Mouse (Mus musculus): Measurements from ENCODE around the gene Ank2.

Ank2 gene

DNA sequence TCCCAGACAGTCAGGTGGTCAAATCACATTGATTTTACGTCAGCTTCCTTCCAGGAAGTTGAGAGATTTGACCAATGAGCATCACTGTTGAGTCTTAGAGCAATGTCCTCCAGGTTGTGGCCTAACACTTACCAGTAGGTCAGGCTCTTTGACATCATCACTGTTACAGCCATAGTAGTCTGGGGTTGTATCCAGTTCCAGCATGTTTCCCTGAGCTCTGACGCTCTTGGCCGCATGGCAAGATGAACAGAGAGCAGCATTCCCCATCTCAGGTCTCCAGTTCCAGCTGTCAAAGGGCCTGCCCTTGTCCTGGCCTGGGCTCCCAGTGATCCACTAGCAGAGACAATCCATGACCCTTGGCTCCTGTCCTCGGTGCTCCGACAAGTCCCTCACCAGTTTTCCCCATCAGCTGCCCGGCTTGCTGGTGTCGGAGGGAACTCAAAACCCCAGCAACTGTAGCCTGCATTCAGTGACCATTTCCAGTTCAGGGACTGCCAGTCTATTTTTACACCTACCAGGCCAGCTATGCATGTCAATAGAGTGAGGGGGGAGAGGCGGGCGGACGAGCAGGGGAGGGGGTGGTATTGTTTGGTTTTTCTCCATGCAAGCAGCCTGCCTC is 374.7 kb downstream of the Ank2 start:
- DNase-seq (ENCODE audit: low read depth, low spot score) = peak; percentile 73

GRCm38 (mm10) chr3:127123376-127123775 is 375.8 kb downstream of the Ank2 start:
- DNase-seq (ENCODE audit: low read depth, low spot score) = peak; percentile 68

- no peak for DNase-seq (ENCODE audit: low read depth, low spot score)
Observed at GRCm38 (mm10) chr3:127118777-127119176, 380.4 kb downstream of the Ank2 start.

DNA sequence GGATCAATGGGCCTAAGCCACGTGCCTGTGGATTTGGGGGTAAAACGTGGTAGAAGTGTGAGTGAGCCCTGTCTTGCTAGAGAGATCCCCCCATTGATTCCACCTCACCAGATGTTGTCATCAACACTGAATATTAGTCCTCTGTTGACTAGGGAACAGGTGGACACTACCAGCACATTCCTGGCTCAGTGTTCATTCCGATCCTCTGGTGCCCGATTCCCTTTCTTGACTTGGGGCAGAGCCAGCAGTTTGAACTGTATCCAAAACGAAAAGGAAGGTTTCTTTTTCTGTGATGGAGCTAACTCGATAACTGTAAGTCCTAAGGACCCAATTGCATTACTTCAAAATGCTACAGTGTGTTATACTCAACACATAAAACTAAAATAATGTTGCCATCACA is 382.9 kb downstream of the Ank2 start:
- DNase-seq (ENCODE audit: low read depth, low spot score) = no peak

- no peak for DNase-seq (ENCODE audit: low read depth, low spot score)
Observed at GRCm38 (mm10) chr3:127113238-127113637, 385.9 kb downstream of the Ank2 start.

DNA sequence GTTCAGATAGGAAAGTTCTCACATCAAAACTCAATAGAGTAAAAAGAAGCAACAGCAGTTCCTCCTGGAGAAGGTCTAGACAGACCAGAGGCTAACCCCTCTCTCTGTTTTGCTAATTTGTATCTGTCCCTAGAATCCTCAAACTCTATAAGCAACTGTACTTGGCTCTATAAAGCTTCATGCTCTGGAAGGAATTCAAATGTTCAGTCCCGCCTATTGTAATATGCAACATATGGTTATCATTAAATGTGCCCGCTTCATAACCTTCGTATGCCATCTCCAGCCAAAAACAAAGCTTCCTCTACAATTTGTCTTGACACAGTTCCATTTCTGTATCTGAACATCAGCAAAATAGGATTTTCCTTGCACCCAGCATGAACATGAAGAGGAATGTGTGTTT is 389.7 kb downstream of the Ank2 start:
- DNase-seq (ENCODE audit: low read depth, low spot score) = no peak

- DNase-seq (ENCODE audit: low read depth, low spot score) = no peak
Observed at GRCm38 (mm10) chr3:127108481-127108880, 390.7 kb downstream of the Ank2 start.

DNA sequence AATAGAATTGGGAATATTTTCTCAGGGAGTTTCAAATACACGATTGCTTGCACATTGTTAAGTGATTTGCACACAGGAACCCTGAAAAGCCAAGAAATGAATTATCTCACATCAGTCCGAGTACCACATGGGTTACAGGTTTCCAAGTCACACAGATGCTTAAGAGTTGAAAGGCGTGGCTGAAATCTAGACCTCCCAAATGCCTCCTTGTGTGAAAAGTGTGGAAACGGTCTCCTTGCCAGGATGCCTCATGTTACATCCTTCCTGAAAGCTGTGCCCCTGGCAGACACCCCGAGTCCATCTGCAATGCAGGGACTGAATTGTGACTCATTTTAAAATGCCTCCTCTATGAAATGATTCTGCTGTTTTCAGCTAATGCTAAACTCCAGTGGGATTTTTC is 391.9 kb downstream of the Ank2 start:
- peak; percentile 51 for DNase-seq (ENCODE audit: low read depth, low spot score)

- DNase-seq (ENCODE audit: low read depth, low spot score) = no peak
Observed at GRCm38 (mm10) chr3:127101326-127101725, 397.8 kb downstream of the Ank2 start.

GRCm38 (mm10) chr3:127097745-127098144 is 401.4 kb downstream of the Ank2 start:
- DNase-seq (ENCODE audit: low read depth, low spot score) = no peak

DNA sequence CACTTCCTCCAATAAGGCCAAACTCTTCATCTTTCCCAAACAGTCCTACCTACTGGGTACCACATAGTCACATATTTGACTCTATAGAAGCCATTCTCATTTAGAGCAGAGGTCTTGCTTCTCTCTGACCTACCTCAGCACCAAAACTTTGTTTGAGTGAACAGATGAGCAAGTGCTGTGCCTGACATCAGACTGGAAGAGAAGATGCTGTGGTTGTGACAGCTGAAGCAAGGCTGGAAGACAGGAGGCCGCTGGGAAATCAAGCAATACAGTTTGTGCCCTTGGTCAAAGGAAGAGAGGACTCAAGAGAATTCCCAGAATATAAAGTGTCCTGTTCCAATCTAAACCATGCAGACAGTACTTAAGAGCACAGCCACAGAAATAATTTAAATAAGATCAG is 402.0 kb downstream of the Ank2 start:
- DNase-seq (ENCODE audit: low read depth, low spot score) = no peak

GRCm38 (mm10) chr3:127093631-127094030 is 405.5 kb downstream of the Ank2 start:
- no peak for DNase-seq (ENCODE audit: low read depth, low spot score)

- no peak for DNase-seq (ENCODE audit: low read depth, low spot score)
Observed at GRCm38 (mm10) chr3:127087574-127087973, 411.6 kb downstream of the Ank2 start.

DNA sequence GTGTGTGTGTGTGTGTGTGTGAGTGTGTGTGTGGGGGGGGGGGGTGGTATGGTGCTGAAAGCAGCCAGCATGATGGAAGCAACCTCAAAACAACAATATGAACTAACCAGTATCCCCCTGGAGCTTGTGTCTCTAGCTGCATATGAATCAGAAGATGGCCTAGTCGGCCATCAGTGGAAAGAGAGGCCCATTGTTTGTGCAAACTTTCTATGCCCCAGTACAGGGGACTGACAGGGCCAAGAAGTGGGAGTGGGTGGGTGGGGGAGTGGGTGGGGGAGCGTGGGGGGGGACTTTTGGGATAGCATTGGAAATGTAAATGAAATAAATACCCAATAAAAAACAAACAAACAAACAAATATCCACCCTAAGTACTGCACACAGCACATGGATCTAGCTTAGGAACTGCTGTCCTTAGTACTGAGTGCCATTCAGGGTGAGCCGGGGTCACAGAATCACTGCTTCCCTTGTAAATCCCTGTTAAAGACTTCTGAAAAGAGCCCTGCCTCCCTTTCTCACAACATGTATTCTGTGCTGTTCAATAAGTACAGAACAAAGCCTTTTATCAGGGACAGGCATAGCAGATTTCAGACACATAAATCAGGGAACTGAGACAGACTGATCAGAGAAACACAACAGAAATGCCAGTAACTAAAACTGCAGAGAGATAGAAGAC is 412.2 kb downstream of the Ank2 start:
- no peak for DNase-seq (ENCODE audit: low read depth, low spot score)

DNA sequence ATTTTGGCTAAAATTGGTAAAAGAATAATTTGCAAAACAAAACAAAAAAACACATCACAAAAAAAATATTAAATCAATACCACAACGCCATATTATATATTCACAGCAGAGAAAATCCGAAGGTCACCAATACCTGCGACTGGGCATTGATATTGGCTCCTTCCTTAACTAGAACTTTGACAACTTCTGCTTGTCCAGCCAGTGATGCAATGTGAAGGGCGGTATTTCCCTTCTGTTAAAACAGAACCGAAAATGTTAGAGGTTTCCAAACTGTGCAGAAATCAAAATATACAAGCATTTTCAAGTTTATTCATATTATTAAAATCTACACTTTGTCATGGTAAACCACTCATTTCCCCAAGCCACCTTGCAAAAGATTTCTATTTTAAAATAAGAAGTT is 421.8 kb downstream of the Ank2 start:
- no peak for DNase-seq (ENCODE audit: low read depth, low spot score)

DNA sequence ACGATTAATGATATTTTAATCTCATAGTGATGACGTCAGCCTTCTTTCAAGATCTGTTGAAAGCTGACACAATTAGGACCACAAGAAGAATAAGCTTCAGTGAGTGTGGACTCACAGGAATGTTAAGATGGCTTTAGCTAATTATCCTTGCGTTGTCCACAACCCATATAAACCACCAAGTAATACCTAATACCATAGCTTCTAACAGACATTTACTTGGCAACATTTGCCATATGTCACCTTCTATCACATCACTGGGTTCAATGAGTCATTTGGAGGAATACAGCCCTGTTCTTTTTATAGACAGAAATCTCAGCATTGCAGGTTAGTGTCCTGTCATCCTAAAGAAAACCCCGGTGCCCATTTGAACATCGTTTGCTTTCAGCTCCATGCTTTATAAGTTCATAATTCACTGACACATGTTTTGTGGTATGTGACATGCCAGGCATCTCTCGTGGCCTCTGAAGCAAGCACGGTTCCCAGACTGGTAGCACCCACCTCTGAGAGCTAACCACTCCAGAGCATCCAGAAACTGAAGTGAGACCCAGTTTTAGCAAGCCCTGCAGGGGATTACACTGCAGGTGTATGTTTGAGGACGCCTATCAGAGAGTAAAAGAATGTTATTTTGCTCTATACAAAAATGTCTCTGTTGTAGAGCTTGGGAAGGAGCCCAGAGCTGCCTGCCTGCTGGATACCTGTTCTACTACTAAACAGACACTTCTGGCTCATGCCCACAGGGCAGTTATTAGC is 423.4 kb downstream of the Ank2 start:
- no peak for DNase-seq (ENCODE audit: low read depth, low spot score)

GRCm38 (mm10) chr3:127071471-127071870 is 427.7 kb downstream of the Ank2 start:
- DNase-seq (ENCODE audit: low read depth, low spot score) = peak; percentile 15

DNA sequence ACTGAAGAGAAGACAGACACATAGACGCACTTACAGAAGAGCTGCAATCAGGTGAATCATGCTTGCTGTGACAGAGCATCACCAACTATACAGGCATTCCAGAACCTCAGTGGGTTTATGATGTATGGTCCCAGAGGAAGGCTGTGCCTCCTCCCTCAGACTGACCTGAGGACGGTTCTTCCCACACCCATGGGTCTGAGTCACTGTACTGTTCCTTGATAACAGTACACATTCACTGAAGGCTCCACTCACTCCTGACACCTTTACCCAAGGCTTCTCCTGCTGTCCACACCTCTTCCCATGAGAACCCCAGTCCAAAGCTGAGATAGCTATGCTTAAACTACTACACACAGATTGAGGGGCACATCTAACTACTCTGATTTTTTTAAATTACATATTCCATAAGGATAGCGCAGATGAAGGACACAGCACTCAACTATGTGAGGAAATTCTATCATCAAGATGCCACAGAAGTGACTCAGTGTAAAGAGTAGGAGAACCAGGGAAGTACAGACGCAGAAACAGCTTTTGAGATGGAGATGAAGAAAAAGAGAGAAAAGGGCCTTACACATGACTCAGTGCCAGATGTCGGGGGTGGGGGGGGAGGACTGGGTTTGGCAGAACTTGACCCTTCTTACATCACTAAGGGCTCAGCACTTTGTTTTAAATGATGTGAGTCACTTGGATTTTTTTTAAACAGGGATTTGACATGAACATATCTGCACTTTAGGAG is 435.3 kb downstream of the Ank2 start:
- peak; percentile 18 for DNase-seq (ENCODE audit: low read depth, low spot score)

DNA sequence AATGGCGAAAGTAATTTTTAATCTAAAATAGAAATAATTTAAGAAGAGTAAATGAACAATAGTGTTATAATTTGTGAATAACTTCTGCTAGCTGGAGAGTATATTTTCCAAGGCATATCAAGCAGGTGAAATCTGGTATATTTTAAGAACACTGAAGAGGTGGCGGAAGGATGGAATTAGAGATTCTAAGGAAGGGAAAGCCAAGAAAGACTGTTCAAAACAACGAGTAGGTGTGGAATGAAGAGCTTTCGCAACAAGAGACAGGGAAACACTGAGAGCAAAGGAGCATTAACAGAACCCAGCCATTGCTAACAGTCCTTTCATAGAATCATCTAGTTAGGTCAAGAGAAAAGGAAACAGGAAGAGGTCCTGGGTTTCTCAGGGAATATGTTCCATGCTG is 439.5 kb downstream of the Ank2 start:
- no peak for DNase-seq (ENCODE audit: low read depth, low spot score)

GRCm38 (mm10) chr3:127041288-127041687 is 457.9 kb downstream of the Ank2 start:
- no peak for DNase-seq (ENCODE audit: low read depth, low spot score)

DNA sequence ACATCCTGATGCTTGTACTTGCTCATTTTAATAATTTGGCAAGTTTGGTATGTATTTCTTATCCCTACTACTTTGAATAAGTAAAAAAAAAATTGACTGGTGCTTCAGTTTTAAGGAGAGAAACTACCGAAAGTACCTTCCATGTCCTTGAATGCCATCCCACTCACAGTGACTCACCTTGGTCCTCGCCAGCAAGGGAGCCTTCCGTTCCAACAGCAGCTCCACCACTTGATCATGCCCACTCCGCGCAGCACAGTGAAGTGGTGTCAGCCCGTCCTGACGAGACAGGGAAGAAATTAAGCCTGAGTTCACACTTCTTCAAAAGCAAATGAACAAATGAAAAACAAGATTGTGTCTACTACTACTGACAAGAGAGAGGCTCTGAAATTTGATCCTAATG is 460.6 kb downstream of the Ank2 start:
- DNase-seq (ENCODE audit: low read depth, low spot score) = no peak

DNA sequence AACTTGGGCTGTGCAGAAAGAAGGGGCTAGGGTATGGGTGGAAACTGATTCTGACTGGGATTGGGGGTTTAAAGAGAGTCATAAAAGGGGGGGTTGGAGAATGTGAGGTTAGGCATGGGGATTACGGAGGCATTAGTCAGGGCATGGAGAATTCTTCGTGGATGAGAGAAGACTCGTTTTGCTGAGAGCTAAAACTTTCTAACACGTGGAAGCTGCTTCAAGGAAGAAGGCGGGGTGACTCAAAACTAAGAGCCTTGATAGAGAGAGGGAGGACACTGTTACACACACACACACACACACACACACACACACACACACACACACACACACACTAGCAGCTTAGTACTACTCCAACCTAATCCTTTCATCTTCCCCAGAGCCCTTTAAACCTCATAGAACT is 463.0 kb downstream of the Ank2 start:
- DNase-seq (ENCODE audit: low read depth, low spot score) = no peak
